In genomic region chr14:35049231-35049630, GRCm38 (mm10) we compare ENCODE assay signal across 25 mouse cellular contexts.
"Had no signal": no experiment of that assay in that cellular context is flagged by ENCODE, and none has a peak within 500 bp of the region (broad histone marks: within the 10 kb centered on the region; RNA-seq: fewer than 3 reads in every experiment).

No protein-coding gene starts in this region.

- H3K4me3 ChIP-seq: gastrocnemius, adult 2 months; heart, embryonic 10.5 days; heart, embryonic 12.5 days; hindbrain, embryonic 10.5 days; hindbrain, embryonic 12.5 days; intestine, embryonic 15.5 days; left cerebral cortex, adult 2 months; limb, embryonic 10.5 days; limb, embryonic 12.5 days; liver, embryonic 13.5 days; liver, embryonic 15.5 days had no signal

- DNase-seq: gastrocnemius, adult 2 months; gastrocnemius, postnatal 10 days; gastrocnemius, postnatal 36 days; heart, adult 18-20 months; heart, postnatal 10 days; heart, postnatal 4 days; kidney, adult 18-20 months; kidney, adult 8-10 months; kidney, postnatal 10 days; kidney, postnatal 25 days; kidney, postnatal 4 days; liver; liver, embryonic 13.5 days; liver, postnatal 0 days; lung, adult 2 months had no signal

- H3K27ac ChIP-seq: gastrocnemius, adult 2 months; heart, embryonic 10.5 days; hindbrain, embryonic 10.5 days; hindbrain, embryonic 12.5 days; hindbrain, embryonic 14.5 days; intestine, embryonic 15.5 days; left cerebral cortex, adult 2 months; limb, embryonic 10.5 days; limb, embryonic 12.5 days; liver, embryonic 13.5 days; liver, embryonic 15.5 days had no signal
